Mouse (Mus musculus) lung, postnatal 14 days (tissue): Measurements from ENCODE around the gene Serpinb8.

ENCODE experiments used
- DNase-seq: peaks from one replicate; pipeline ENCODE4 v3.0.0; 2021

Serpinb8 gene

DNA sequence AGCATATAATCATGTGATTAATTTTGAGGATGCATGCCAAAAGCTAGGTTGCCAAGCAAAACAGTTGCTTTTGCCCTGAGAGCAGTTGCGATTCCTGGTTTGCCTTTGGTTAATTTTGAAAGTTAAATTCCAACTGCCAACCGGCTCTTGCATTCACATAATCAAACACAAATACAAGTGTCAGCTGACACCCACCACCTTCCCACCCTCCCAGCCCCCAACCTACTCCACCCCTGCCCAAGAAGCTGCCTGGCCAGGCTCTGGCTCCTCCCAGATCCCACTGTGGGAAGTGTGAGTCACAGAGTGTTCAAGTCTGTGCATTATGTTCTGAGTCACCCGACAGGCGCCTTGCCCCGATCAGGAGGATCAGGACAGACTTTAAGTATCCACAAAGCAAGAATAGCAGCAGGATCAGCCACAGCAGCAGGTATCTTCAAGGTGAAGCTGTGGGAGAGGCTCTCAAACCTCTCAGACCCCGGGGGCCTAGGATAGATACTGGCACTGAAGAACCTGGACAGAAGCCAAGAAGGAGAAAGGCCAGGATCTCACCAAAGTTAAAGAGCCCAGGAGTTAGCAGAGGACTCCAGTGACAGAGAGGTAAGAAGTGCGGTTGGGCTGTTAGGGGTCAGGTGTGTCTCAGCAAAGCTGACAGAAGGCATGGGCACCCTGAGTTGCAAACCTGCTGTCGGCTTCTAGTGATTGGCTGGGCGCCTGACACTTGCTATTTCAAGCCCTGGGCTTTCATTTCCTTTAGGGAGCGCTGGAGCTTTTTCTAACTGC lies at the start of gene Serpinb8:
Serpinb8 (plus strand) TSS at position 316 of the 780 bp plus-strand sequence.
- DNase-seq = peak; percentile 62

DNA sequence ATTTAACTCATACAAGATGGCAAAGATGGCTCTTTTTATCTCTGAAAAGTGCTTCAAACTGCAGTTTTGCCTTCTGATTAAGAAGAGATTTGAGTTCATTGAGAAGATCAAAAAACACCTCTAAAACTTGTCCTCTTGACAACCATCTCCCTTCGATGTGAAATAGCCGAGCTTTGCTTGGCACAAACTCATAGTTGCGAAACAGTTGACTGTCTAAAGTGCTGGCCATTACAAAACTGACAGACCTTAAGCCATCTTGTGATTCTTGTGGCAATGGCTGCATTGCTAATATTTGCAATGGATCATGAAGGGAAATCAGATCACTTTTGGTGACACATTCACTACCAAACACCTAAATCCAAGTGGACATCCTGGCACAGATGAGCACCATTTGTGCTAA lies 30.3 kb upstream of the Serpinb8 start:
- no peak for DNase-seq

DNA sequence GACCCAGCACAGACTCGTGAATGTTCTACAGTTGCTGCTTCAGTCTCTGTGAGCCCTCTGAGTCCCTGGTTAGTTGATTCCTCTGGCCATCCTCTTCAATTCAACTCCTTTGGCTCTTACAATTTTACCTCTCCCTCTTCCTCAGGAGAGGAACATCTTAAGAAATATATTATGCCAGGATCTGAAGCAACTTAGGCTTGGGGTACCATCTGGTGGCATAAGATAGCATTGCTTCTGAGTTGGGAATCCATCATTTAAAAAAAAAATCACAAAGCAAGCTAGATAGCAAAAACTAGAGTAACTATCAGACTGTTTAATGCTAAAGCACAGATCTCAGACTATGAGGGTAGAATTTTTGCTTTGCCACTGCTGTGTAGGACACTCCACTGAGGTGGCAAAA lies 27.7 kb upstream of the Serpinb8 start:
- DNase-seq = no peak

DNA sequence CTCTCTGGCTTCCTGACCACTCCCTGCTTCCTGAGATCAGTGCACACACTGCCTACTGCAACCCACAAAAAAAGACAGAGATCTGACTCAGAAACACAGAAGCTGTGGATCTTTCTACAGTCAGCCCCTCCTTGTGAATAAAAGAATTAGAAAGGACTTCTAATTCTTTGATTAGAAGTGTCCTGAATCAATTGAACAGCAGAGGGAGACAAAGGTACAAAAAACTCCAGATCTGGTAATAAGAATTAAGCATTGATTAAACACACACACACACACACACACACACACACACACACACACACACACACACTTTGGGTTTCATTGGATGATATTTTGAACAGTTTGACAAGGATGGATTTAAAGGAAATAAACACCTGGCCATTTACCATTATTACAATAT lies 24.2 kb upstream of the Serpinb8 start:
- no peak for DNase-seq

DNA sequence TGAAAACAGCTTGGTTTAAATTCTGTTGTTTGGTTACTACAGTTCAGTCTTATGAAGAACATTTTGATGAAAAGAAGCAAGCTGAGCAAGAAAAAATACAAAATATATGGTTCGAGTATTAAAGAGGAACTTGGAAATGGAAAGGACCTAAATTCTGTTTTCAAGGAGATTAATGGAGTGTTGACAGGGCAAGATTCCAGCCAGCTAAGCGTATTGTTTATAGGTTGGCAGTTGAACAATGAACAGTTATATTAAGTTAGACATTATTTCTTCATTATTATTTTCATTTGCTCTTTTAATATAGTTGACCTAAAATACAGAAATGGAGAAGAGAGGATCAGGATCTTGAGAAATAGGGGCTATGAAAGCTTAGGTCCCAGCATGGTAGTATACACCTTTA lies 13.7 kb upstream of the Serpinb8 start:
- DNase-seq = no peak

DNA sequence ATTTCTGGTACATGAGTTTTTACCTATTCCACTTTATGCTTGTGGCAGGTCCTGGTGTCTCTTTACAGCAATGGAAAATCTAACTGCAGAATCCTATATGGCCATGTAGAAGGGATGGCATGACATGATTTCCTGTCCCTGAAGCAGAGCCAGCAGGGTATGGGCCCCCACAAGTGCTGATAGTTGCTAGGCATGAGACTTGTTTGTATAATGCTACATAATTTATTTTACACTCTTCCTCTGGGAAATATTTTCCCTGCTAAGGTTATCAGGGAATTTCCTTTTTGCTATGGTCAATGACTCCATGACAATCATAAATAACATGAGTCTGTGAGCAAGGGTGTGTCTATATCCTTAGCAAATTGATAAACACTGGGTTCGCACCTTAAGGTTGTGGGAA lies 12.3 kb upstream of the Serpinb8 start:
- no peak for DNase-seq

DNA sequence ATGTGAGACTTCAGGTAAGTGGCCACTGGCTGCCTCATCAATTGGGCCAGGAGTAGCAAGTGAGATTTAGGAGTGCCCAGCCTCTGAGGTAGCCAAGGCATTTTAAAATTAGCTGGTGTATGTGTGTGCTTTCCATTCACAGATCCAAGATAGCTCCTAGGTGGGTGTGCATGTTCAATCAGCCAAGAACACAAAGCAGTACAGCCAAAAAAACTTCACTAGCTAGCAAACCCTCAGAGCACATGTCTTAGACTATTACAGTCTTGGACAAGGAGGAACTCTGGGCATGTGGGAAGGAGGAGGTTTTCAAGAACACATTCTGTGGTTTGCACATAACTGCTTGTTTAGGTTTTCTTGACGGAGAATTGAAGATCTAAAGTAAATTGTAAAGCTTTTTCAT lies 8.6 kb upstream of the Serpinb8 start:
- DNase-seq = no peak

DNA sequence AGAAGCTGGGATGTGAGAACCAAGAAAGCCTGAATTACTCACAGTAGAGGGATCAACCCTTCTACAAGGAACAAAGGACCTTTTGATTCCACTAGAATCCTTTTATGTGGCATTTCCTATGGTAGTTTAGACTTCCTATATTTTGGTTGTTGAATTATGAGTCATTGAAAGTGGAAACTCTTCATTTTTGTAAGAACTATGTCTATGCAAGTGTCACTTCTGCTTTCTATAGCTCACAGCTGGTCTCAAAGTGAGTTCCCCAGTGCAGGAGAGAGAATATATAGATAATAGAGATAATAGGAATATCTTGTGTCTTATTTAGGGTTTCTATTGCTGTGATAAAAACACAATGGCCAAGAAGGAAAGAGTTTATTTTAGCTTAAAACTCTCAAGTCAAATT lies 6.9 kb upstream of the Serpinb8 start:
- no peak for DNase-seq

DNA sequence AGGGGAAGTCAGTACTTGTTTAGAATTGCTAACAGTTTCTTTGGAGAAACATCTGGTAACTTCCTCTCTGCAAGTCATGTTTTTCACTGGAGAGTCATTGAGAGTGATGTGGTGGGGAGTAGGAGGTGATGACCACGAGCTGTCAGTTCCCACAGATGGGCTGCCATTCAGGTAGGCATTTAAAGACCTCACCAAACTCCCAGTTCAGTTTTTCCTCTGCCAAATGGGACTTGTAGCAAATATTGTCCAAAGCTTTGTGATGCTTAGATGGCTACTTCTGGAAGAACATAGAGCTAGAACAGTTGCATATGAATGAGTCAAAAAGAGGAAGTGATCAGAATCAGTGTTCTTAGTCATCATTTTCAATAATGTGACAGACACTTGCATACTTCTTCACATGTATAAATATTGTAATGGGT lies 5.8 kb upstream of the Serpinb8 start:
- DNase-seq = no peak

DNA sequence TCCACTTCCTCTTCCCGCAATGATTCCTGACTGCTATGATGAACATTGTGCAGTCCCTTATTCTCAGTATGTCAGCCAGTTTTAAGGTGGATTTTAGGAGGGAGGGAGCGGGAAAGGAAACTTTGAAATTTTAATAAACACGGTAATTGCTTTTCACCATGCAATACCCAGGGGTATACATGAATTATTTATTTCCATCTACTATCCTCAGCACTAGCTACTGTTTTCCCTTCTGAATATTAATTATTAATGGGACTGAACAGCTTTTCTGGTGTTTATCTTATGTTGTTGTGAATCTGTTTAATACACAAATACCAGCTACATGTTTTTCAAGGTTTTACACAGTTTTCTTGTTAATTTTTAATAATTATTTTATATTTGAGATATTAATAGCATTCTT lies 4.9 kb upstream of the Serpinb8 start:
- no peak for DNase-seq

DNA sequence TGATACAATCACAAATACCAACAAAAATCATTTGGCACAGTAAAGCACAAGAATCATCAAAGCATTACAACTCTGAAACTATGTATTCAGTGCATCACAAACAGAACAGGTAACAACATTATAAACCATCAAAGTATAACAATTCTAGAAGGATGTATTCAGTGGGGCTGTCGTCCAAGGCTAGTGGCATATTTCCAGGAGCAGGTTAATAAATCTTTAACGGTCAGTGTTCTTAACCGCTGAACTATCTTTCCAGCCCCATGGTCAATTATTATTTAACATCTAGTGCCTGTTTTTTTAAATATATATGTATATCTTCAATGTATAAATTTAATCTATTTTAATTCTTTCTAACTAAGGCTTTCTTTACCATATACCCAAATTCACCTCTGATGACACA lies 3.6 kb upstream of the Serpinb8 start:
- DNase-seq = no peak

DNA sequence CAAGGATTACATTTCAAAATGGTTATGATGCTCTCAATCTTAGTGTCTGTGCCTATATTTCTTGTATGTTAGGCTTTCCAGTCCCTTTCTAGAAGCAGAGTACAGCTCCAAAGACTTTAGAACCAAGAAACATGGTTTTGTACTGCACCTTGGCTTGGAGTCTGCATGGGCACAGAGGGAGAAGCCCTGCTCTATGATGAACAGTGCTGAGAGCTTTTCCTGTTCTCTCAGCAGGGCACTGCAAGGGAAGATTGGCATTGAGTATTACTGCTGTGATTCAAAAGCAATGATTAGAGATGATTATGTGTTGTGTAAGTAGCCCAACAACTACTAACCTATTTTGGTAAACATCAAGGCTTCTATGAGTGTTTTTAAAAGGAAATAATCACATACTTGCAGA lies 1.6 kb upstream of the Serpinb8 start:
- no peak for DNase-seq

DNA sequence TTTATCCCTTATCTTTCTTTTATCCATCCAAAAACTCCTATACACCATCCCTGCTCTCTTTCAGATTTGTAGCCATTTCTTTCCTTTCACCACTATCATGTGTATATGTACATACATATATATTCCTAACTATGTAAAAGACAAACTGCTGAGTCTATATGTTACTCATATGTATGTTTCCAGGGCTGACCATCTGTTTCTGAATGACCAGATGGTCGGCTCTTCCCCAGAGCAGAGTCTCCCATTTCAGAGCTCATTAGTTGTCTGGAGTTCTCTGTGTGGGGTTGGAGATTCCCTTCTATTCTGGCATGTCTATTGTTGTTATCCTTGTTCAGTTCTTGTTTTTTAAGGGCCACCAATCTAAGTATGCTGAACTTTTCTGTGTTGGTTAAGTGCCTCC lies 1.2 kb upstream of the Serpinb8 start:
- no peak for DNase-seq

DNA sequence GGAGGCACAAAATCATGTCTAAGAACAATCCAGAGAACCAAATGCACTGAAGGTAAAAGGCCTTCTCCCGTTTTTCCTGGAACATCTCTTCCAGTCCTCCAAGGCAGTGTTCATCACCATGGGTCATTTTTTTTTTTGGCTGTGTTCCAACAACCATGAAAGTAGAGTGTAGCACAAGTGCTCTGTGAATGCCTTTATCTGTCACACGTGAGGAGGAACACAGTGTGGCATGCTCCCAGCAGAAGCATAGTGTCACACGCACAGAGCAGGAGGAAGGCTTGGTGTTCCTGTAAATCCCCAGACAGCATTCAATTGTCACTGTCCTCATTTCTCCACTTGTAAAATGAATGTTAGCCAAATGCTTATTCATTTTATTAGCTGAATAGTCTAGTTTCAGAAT lies 2.8 kb downstream of the Serpinb8 start:
- DNase-seq = no peak

DNA sequence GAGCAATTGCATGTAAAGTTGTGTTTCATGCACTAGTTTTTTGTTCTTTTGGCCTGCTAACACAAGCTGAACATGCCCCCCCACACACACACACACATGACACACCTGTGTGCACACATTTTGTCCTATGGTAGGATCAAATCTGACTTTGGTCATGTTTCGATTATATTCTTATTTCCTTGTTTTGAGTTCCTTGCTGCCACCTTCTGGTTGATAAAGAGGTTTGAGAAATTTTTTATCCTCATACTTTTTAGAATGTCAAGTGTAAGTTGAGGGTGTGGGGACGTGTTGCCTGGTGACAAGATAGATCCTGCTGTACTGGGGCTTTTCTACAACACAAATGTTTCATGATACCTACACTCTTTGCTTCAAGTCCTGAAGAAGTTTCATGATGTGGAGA lies 3.7 kb downstream of the Serpinb8 start:
- no peak for DNase-seq

DNA sequence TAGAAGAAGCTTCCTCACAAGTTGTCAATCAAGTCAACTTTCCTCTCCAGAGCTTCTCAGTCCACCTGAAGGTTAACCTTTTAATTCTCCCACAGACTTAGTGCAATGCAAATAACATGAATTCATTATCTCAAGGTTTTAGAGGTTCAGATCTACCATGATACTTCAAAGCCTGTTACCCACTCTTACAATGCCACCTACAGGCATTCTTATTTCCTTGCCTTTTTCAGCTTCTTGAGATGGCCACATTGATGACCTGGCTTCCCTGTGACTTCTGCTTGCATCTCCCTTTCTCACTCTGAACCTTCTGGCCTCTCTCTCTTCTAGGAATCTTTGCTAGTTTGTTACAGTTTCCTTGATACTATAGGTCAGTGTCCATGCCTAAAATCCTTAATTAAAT lies 7.1 kb downstream of the Serpinb8 start:
- no peak for DNase-seq

DNA sequence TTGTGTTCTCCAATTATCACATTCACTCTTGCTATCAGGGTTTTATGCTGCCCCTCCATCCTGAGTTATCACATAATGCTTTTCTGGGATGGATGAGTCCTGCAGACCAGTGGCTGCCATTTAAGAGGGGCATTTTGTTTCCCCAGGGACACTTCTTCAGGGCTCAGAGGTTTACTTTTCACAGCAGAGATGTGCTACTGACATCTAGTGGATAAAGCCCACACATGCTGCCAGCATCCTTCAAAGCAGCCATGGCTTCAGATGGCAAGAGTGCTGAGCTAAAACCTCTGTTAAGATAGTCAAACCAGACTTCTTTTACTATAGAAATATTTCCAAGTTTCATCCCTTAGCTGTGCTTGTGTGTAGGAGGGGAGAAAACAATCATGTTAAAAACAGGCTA lies 8.7 kb downstream of the Serpinb8 start:
- peak; percentile 10 for DNase-seq

DNA sequence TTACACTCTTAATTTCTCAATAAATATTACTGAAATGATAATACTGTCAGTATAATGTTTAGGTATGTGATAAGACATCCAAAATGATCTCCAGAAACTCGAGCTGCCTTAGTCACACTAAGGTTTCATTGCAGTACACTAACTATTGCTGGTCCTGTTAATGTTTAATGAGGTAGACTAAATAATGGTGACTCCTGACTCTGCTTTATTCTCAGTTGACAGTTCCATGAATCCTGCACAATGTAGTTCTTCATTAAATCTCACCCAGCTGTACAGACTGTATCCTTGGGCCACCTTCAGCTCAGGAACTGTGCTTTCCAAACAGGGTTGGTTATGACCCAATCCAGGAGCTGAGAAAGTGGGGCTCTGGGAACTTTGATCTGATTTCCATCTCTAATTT lies 19.1 kb downstream of the Serpinb8 start:
- DNase-seq = no peak

DNA sequence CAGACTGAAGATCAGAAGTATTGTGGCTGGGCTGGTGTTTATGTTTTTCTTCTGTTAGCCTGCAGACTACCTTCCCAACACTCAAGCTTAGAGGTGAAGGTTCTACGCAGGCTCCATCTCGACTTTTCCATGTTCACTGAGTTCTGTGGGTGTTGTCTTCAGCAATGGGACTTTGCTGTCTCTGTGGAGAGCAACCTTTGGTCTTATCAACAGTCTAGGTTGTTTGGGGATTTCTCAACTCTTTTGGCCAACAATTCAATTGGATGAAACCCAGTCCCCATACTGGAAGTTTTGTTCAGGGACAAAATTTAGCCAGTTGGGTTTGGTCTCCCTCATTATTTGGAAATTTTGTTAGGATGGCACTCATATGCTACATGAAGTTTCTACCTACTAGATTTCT lies 24.3 kb downstream of the Serpinb8 start:
- DNase-seq = no peak

DNA sequence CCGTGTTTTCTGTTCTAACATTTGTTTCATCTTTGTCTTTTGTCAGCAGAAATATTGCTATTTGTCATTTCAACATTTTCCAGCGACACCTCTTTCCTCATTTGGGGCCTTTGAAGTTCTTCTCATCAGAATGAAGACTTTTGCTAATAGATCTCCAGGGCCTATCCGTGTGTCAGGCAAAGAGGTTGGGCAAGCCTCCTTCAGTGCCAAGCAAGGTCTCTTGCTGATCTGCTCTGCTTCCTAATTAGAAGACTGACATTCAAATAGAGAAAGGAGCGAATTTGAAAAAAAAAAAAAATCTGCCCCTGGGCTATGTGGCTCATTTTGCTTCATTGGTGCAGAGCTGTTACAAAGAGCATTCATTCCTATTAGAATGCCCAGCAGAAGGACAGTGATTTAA lies 32.2 kb downstream of the Serpinb8 start:
- no peak for DNase-seq

DNA sequence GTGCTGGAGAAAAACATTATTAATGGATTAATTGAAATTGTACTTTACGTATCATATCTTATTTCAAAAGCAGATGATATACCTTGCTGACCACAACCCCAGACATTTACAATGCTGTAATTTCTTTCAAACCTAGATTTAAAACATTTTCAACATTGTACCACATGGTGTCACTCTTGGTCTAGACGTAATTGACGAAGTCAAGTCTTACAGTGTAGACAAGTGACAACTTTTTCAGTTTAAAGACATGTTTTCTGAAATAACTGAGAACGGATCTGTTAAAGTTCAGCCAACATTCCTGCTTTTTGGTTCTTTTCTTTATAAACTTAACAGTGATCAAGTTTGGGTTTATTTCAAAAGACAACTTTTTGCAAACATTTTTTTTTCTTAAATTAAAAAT lies 46.1 kb downstream of the Serpinb8 start:
- DNase-seq = no peak

DNA sequence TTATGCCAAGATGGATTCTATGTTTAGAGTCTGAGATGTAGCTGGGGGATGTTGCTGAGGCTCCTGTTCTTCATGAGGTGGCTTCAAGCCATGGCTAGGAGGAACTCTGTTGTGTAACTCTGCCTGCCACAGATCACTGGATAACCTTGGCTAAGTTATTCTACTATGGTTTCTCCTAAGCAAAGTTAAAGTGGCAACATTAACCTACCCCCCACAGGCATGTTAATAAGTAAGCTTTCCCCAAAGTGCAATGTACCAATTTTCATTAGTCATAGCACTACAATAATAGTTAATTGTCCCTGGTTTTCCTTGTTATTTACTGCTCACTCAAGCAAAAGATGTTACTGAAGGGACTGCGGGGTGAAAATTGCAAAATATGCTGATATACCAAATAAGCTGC lies 48.2 kb downstream of the Serpinb8 start:
- no peak for DNase-seq

DNA sequence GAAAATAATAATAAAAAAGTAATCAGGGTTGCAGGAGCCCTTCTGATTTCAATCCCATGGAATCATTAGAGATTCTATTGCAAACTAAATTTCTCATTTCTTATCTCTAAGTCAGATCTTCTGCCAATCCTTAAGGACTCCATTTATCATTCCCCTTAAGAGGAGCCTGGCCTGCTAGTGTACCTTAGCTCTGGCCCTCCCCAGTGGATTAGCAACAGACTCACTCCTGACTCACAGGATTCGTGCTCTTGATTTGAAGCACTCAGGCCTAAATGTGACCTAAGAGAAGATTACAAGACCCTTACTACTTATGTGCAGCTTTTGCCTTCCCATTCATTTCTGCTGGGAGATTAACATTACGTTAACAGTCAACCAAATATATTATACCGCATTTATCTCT lies 48.7 kb downstream of the Serpinb8 start:
- DNase-seq = no peak

DNA sequence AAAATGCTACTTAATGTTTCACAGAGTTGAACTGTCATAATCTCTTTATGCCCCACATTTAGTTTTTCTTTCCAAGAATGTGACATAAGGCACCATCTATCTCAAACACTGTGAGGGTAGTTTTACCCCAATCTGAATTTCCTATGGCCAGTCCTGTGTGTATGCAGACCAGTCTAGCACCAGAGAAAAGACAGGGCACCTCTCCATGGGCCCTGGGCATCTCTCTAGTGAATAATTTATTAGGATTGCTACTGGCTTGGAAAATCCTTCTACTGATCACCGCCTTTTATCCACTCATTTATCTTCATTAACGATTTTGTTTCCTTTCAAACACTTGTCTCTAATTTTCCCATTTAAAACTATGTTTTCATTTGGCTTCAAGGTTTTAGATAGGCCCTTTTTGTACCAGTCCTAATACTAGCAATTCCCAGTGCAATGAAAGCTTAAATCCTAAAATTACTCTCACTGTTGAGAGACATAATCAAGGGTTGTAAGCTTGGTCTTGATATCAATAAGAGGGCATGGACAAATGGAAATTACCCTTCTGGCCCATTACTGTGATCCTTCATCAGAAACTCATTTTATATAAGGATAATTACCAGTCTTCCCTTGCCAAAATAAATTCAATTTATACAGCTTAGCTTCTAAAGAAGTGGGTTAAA lies 52.8 kb downstream of the Serpinb8 start:
- DNase-seq = no peak

DNA sequence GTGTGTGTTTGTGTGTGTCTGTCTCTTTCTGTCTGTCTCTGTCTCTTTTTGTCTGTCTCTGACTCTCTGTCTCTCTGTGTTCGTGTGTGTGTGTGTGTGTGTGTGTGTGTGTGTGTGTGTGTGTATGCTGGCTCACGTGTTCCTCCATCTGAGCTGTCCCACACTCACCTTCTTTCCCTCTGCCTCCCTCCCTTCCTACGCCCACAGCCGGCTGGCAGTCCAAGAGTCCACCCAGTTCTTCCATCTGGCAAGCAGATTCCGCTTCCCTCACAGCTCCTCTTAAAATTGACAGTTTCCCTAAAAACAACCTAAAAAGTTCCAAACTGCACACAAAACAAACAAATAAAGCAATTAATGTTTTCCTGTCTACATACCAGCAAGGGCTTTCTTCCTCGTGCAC lies 55.3 kb downstream of the Serpinb8 start:
- DNase-seq = no peak
